Mouse (Mus musculus): Measurements from ENCODE around the gene Unc50. TPM values are rescaled to one million over a fixed set of nuclear protein-coding genes. Genes with fewer than 3 reads are reported as not detected.

The Unc50 gene
- polyA plus RNA-seq, 1 experiment, result 49.1 TPM

GRCm38 (mm10) chr1:37436419-37436818, 6.5 kb downstream of the Unc50 start:
- no peaks in the 10 kb centered on the region for H3K27me3 ChIP-seq (ENCODE audit: control insufficient read depth, insufficient read depth, low read length)
- WGBS, result 95% methylated on average over 3 of the region's 3 CpGs
- H3K4me1 ChIP-seq (replicated peaks; ENCODE audit: control insufficient read depth, insufficient read depth, low read length), result no peaks in the 10 kb centered on the region
- H3K4me3 ChIP-seq (ENCODE audit: control insufficient read depth, insufficient read depth, low read length), result no peak overlapping the region
- H3K27ac ChIP-seq (ENCODE audit: control insufficient read depth, insufficient read depth, low read length), result no peak overlapping the region
- no peak for TF ChIP-seq CTCF (IDR thresholded peaks at IDR 0.05; ENCODE audit: borderline replicate concordance, control insufficient read depth, extremely low read depth, insufficient read depth, low read length, poor library complexity)
- TF ChIP-seq POLR2A (IDR thresholded peaks at IDR 0.05; ENCODE audit: control insufficient read depth, extremely low read depth, insufficient read depth, low read length, poor library complexity), result no peak
- peaks cover 79% of the 10 kb centered on the region for H3K36me3 ChIP-seq (ENCODE audit: control insufficient read depth, insufficient read depth, low read length)
- no peak for DNase-seq

GRCm38 (mm10) chr1:37442848-37443835, 13.2 kb downstream of the Unc50 start:
- WGBS, result 96% methylated on average over 16 of the region's 16 CpGs
- TF ChIP-seq POLR2A (IDR thresholded peaks at IDR 0.05; ENCODE audit: control insufficient read depth, extremely low read depth, insufficient read depth, low read length, poor library complexity) (no peak), CTCF (IDR thresholded peaks at IDR 0.05; ENCODE audit: borderline replicate concordance, control insufficient read depth, extremely low read depth, insufficient read depth, low read length, poor library complexity) (no peak)
- no peaks in the 10 kb centered on the region for H3K27me3 ChIP-seq (ENCODE audit: control insufficient read depth, insufficient read depth, low read length)
- no peak overlapping the region for H3K27ac ChIP-seq (ENCODE audit: control insufficient read depth, insufficient read depth, low read length)
- no peak for DNase-seq
- no peak overlapping the region for H3K4me3 ChIP-seq (ENCODE audit: control insufficient read depth, insufficient read depth, low read length)
- no peaks in the 10 kb centered on the region for H3K4me1 ChIP-seq (replicated peaks; ENCODE audit: control insufficient read depth, insufficient read depth, low read length)
- peaks cover 81% of the 10 kb centered on the region for H3K36me3 ChIP-seq (ENCODE audit: control insufficient read depth, insufficient read depth, low read length)

GRCm38 (mm10) chr1:37448361-37449095, 18.6 kb downstream of the Unc50 start:
- Histone ChIP-seq H3K36me3 (ENCODE audit: control insufficient read depth, insufficient read depth, low read length) (peaks cover 69% of the 10 kb centered on the region), H3K27ac (ENCODE audit: control insufficient read depth, insufficient read depth, low read length) (no peak overlapping the region), H3K4me1 (replicated peaks; ENCODE audit: control insufficient read depth, insufficient read depth, low read length) (no peaks in the 10 kb centered on the region), H3K27me3 (ENCODE audit: control insufficient read depth, insufficient read depth, low read length) (no peaks in the 10 kb centered on the region), H3K4me3 (ENCODE audit: control insufficient read depth, insufficient read depth, low read length) (no peak overlapping the region)
- 86% methylated on average over 10 of the region's 10 CpGs for WGBS
- TF ChIP-seq POLR2A (IDR thresholded peaks at IDR 0.05; ENCODE audit: control insufficient read depth, extremely low read depth, insufficient read depth, low read length, poor library complexity) (no peak), CTCF (IDR thresholded peaks at IDR 0.05; ENCODE audit: borderline replicate concordance, control insufficient read depth, extremely low read depth, insufficient read depth, low read length, poor library complexity) (no peak)
- DNase-seq, result peak; percentile 74

GRCm38 (mm10) chr1:37451270-37451669, 21.3 kb downstream of the Unc50 start:
- WGBS, result 97% methylated on average over 8 of the region's 8 CpGs
- peaks cover 64% of the 10 kb centered on the region for H3K36me3 ChIP-seq (ENCODE audit: control insufficient read depth, insufficient read depth, low read length)
- DNase-seq, result no peak
- no peak overlapping the region for H3K4me3 ChIP-seq (ENCODE audit: control insufficient read depth, insufficient read depth, low read length)
- H3K27me3 ChIP-seq (ENCODE audit: control insufficient read depth, insufficient read depth, low read length), result no peaks in the 10 kb centered on the region
- H3K4me1 ChIP-seq (replicated peaks; ENCODE audit: control insufficient read depth, insufficient read depth, low read length), result no peaks in the 10 kb centered on the region
- H3K27ac ChIP-seq (ENCODE audit: control insufficient read depth, insufficient read depth, low read length), result no peak overlapping the region
- TF ChIP-seq CTCF (IDR thresholded peaks at IDR 0.05; ENCODE audit: borderline replicate concordance, control insufficient read depth, extremely low read depth, insufficient read depth, low read length, poor library complexity) (no peak), POLR2A (IDR thresholded peaks at IDR 0.05; ENCODE audit: control insufficient read depth, extremely low read depth, insufficient read depth, low read length, poor library complexity) (no peak)

- no peak overlapping the region for H3K27ac ChIP-seq (ENCODE audit: control insufficient read depth, insufficient read depth, low read length)
- WGBS, result 95% methylated on average over 7 of the region's 7 CpGs
- DNase-seq, result no peak
- H3K27me3 ChIP-seq (ENCODE audit: control insufficient read depth, insufficient read depth, low read length), result no peaks in the 10 kb centered on the region
- H3K36me3 ChIP-seq (ENCODE audit: control insufficient read depth, insufficient read depth, low read length), result peaks cover 50% of the 10 kb centered on the region
- H3K4me1 ChIP-seq (replicated peaks; ENCODE audit: control insufficient read depth, insufficient read depth, low read length), result no peaks in the 10 kb centered on the region
- no peak overlapping the region for H3K4me3 ChIP-seq (ENCODE audit: control insufficient read depth, insufficient read depth, low read length)
- no peak for TF ChIP-seq POLR2A (IDR thresholded peaks at IDR 0.05; ENCODE audit: control insufficient read depth, extremely low read depth, insufficient read depth, low read length, poor library complexity)
- no peak for TF ChIP-seq CTCF (IDR thresholded peaks at IDR 0.05; ENCODE audit: borderline replicate concordance, control insufficient read depth, extremely low read depth, insufficient read depth, low read length, poor library complexity)
These were observed 27.6 kb downstream of the Unc50 start for GRCm38 (mm10) chr1:37457546-37457945.

GRCm38 (mm10) chr1:37464878-37465452, 35.0 kb downstream of the Unc50 start:
- Histone ChIP-seq H3K4me3 (ENCODE audit: control insufficient read depth, insufficient read depth, low read length) (no peak overlapping the region), H3K27ac (ENCODE audit: control insufficient read depth, insufficient read depth, low read length) (no peak overlapping the region), H3K4me1 (replicated peaks; ENCODE audit: control insufficient read depth, insufficient read depth, low read length) (peaks cover 7% of the 10 kb centered on the region), H3K27me3 (ENCODE audit: control insufficient read depth, insufficient read depth, low read length) (no peaks in the 10 kb centered on the region), H3K36me3 (ENCODE audit: control insufficient read depth, insufficient read depth, low read length) (peaks cover 27% of the 10 kb centered on the region)
- no peak for DNase-seq
- WGBS, result 96% methylated on average over 10 of the region's 10 CpGs
- TF ChIP-seq CTCF (IDR thresholded peaks at IDR 0.05; ENCODE audit: borderline replicate concordance, control insufficient read depth, extremely low read depth, insufficient read depth, low read length, poor library complexity) (no peak), POLR2A (IDR thresholded peaks at IDR 0.05; ENCODE audit: control insufficient read depth, extremely low read depth, insufficient read depth, low read length, poor library complexity) (no peak)
